ENCODE assay signal across 8 mouse cellular contexts in genomic region chr14:62760321-62761035, GRCm38 (mm10). TPM values are rescaled to one million over a fixed set of nuclear protein-coding genes. Genes with fewer than 3 reads are reported as not detected.
DNase-seq lines count a peak whose midpoint lies in the region; ATAC-seq and TF ChIP-seq lines count a peak whose summit lies in the region.

No protein-coding gene starts in this region.

- ATAC-seq in lung, embryonic 14.5 days (ENCODE audit: insufficient read depth): peak; percentile 37; the same call in 1 of the 2 replicates

- no peaks in the 10 kb centered on the region for H3K4me1 ChIP-seq in lung, embryonic 14.5 days (ENCODE audit: insufficient read depth)

- no peak for TF ChIP-seq CTCF in layer of hippocampus, adult 2 months (conservative IDR thresholded peaks at IDR 0.05)
- no peak for TF ChIP-seq CTCF in lung, embryonic 14.5 days (IDR thresholded peaks at IDR 0.05; ENCODE audit: low read depth)

- peaks cover 16% of the 10 kb centered on the region for H3K36me3 ChIP-seq in lung, embryonic 14.5 days (ENCODE audit: insufficient read depth)

- H3K9ac ChIP-seq in lung, embryonic 14.5 days: peak overlapping the region; percentile 98

- WGBS in lung, embryonic 14.5 days: under 1% methylated on average over 59 of the region's 68 CpGs

- peak overlapping the region; percentile 99 for H3K27ac ChIP-seq in layer of hippocampus, adult 2 months
- H3K27ac ChIP-seq in lung, embryonic 14.5 days (ENCODE audit: low read depth): peak overlapping the region; percentile 99

- DNase-seq in ES-CJ7 (ENCODE audit: low read depth, low spot score): peak; percentile 17
- DNase-seq in cerebellum, adult 18-20 months: peak; percentile 60 to 75
- peak; percentile 24 for DNase-seq in forelimb bud, embryonic 11.5 days (ENCODE audit: low read depth, low spot score)
- DNase-seq in heart, postnatal 36 days: peak; percentile 59 to 77
- DNase-seq in layer of hippocampus, adult 2 months (ENCODE audit: low spot score in 2 of 2): peak; percentile 32 to 49
- DNase-seq in lung, embryonic 14.5 days: peak; percentile 63
- peak; percentile 51 for DNase-seq in ovary, postnatal 14 days (ENCODE audit: low spot score)
- DNase-seq in urinary bladder, adult 2 months (ENCODE audit: low spot score): peak; percentile 68

- intact Hi-C loops in heart, postnatal 36 days (cut with DNase I): loop anchor here (1.0 to 10.0 kb wide), 3 partner anchors 78 to 206 kb away; partner anchors contain the start of gene Fam124a

- peak overlapping the region; percentile 66 for H3K4me2 ChIP-seq in lung, embryonic 14.5 days

- no peaks in the 10 kb centered on the region for H3K27me3 ChIP-seq in lung, embryonic 14.5 days (ENCODE audit: insufficient read depth, low read length)

- no peaks in the 10 kb centered on the region for H3K9me3 ChIP-seq in lung, embryonic 14.5 days (ENCODE audit: low read depth, low read length)

- H3K4me3 ChIP-seq in layer of hippocampus, adult 2 months: peak overlapping the region; percentile 88
- H3K4me3 ChIP-seq in lung, embryonic 14.5 days (ENCODE audit: low read depth, low read length): peak overlapping the region; percentile 95

RNA-seq across cellular contexts. Expression of gene Ints6, which starts 0.5 kb away (rescaled TPM):
- total RNA-seq in heart, postnatal 36 days (2021): 10 to 100 TPM; 14.5 to 21.4 TPM
- total RNA-seq in layer of hippocampus, adult 2 months (2021): 10 to 100 TPM; 46.0 to 50.3 TPM
- polyA plus RNA-seq in lung, embryonic 14.5 days (2014; fragmentation: Nextera tagmentation; extraction: Ambion mirVana): 29.4 and 35.2 TPM in 2 replicates
- polyA plus RNA-seq in urinary bladder, adult 2 months (2012; rRNA removed): 10.5 and 12.3 TPM in 2 replicates

Comparison
In these comparisons a context has a peak if more than half of its experiments do, and no peak if none do; other contexts are left out.
1. Peak in every context shown above with its lines: DNase-seq, ATAC-seq, H3K4me3 ChIP-seq and H3K27ac ChIP-seq.
2. DNase-seq: peak in every context shown above with its lines; median percentile 68 in heart, postnatal 36 days; 68 in urinary bladder, adult 2 months; 68 in cerebellum, adult 18-20 months; 63 in lung, embryonic 14.5 days; 51 in ovary, postnatal 14 days; 40 in layer of hippocampus, adult 2 months; 24 in forelimb bud, embryonic 11.5 days; 17 in ES-CJ7.